Mouse (Mus musculus): ENCODE results near the gene Traf1. TPM values are rescaled to one million over a fixed set of nuclear protein-coding genes. Genes with fewer than 3 reads are reported as not detected.

Traf1 gene
- 2.5 TPM in 2 replicates for polyA plus RNA-seq (2015; fragmentation: Nextera tagmentation; extraction: Ambion mirVana)

DNA sequence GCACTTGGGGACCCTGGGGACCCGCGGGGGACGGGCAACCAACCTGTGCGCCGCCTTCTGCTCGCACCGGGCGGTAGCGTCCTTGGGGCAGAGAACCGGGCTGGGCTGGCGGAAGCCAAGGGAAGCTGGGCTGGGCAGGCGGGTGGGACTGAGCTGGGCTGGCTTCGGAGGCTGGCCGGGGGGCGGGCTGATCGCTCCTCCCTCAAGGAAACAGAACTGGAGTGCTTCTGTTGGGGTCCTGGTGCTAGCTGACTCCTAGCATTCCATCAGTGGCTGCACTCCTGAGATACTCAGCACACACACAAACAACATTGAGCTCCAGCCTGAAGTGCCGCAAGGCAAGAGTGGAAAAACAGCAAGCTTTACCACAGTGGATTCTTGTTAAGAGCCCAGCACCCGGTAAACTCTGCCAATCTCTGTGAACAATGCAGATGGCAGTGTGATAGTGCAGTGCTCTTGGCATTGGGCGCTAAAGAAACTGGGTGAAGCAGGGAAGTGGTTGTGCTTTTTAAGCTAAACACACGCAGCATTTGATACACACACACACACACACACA, at the start of gene Traf1:
Gene Traf1, minus strand, starts transcription at position 292 of the 556 bp plus-strand sequence.
- no peaks in the 10 kb centered on the region for H3K9me3 ChIP-seq
- H3K4me3 ChIP-seq (replicated peaks): peak within 1 kb of the TSS; percentile 23
- peaks cover 13% of the 10 kb centered on the region; the same call in 1 of the 2 replicates for H3K4me1 ChIP-seq (replicated peaks)
- H3K4me2 ChIP-seq (replicated peaks): peak within 1 kb of the TSS; percentile 84
- 14% methylated on average over 20 of the region's 20 CpGs for WGBS
- no peak within 1 kb of the TSS for H3K27ac ChIP-seq
- H3K27me3 ChIP-seq (replicated peaks): no peaks in the 10 kb centered on the region
- H3K9ac ChIP-seq: peak within 1 kb of the TSS; percentile 44
- no peaks in the 10 kb centered on the region for H3K36me3 ChIP-seq
- ATAC-seq: peak; percentile 71

DNA sequence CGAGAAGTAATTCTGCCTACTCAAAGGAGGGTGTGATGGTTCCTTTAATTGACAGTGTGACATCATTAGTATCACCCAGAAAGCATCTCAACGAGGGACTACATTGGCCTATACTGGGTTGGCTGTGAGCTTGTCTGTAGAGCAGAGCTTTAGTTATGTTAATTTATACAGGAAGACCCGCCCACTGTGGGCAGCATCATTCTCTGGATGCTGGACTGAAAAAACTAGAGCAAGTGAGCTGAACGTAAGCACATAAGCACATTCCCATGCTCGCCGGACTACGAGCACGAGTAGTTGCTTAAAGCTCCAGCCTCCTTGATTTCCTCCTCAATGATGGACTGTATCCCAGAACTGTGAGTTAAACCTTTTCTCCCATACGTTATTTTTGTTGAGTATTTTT, 37.4 kb upstream of the Traf1 start:
- H3K4me2 ChIP-seq (replicated peaks): no peak overlapping the region
- WGBS: 84% methylated on average over 9 of the region's 9 CpGs
- ATAC-seq: no peak
- no peak overlapping the region for H3K27ac ChIP-seq
- no peak overlapping the region for H3K9ac ChIP-seq
- no peaks in the 10 kb centered on the region for H3K36me3 ChIP-seq
- H3K4me1 ChIP-seq (replicated peaks): no peaks in the 10 kb centered on the region
- no peaks in the 10 kb centered on the region for H3K27me3 ChIP-seq (replicated peaks)
- no peaks in the 10 kb centered on the region for H3K9me3 ChIP-seq
- no peak overlapping the region for H3K4me3 ChIP-seq (replicated peaks)

DNA sequence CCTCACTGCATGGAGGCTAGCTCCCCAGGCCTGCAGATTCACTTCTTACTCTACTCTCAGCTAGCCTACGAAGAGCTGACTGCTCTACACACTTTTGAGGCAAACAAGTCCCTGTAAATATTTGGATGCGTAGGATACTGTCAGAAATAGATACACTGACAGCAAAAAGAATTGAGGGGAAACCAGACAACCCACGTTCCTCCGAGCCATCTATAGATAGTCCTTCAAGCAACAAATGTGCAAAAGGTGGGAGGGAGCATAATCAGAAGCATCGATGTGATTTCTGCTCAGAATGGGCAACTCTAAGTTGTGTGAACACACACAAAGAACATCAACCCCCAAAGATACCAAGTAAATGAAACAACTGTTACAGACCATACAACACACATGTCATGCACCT, 34.9 kb upstream of the Traf1 start:
- H3K4me3 ChIP-seq (replicated peaks): no peak overlapping the region
- H3K9ac ChIP-seq: no peak overlapping the region
- no peaks in the 10 kb centered on the region for H3K9me3 ChIP-seq
- H3K4me2 ChIP-seq (replicated peaks): no peak overlapping the region
- H3K27me3 ChIP-seq (replicated peaks): no peaks in the 10 kb centered on the region
- no peaks in the 10 kb centered on the region for H3K4me1 ChIP-seq (replicated peaks)
- WGBS: 85% methylated on average over 5 of the region's 5 CpGs
- no peak overlapping the region for H3K27ac ChIP-seq
- H3K36me3 ChIP-seq: no peaks in the 10 kb centered on the region
- ATAC-seq: no peak

DNA sequence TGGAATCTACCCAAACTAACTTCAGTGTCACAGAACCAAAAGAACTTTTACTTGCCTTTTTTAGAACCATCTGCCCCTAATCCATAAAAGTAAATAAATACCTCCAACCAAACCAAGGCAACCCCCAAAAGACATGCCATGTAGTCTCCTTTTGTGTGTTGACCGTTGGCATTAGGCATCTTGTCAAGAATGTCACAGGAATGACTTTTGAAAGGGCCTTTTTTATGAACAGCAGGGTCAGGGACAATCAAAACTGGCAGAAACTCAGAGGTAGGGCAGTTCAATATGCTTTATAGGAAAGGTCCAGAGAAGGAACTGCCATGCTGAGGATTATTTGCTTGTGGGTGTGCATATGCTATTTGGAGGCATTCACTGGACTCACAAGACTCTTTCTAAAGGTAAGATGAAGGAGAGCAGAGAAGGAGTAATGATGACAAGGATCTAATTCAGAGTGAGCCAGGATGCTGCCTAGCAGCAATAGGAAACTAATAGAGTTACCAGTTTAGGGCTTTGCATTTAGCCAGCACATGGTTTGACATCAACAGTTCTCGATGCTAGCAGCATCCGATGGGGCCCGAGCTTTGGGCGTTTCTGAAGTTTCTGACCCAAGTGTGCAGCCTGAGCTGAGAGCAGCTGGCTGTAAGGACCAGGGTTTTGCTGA, 32.3 kb upstream of the Traf1 start:
- Histone ChIP-seq H3K36me3 (no peaks in the 10 kb centered on the region), H3K9me3 (no peaks in the 10 kb centered on the region), H3K27me3 (replicated peaks) (no peaks in the 10 kb centered on the region), H3K4me2 (replicated peaks) (no peak overlapping the region), H3K27ac (no peak overlapping the region), H3K4me3 (replicated peaks) (no peak overlapping the region), H3K4me1 (replicated peaks) (no peaks in the 10 kb centered on the region), H3K9ac (no peak overlapping the region)
- ATAC-seq: no peak
- WGBS: 79% methylated on average over 5 of the region's 5 CpGs

DNA sequence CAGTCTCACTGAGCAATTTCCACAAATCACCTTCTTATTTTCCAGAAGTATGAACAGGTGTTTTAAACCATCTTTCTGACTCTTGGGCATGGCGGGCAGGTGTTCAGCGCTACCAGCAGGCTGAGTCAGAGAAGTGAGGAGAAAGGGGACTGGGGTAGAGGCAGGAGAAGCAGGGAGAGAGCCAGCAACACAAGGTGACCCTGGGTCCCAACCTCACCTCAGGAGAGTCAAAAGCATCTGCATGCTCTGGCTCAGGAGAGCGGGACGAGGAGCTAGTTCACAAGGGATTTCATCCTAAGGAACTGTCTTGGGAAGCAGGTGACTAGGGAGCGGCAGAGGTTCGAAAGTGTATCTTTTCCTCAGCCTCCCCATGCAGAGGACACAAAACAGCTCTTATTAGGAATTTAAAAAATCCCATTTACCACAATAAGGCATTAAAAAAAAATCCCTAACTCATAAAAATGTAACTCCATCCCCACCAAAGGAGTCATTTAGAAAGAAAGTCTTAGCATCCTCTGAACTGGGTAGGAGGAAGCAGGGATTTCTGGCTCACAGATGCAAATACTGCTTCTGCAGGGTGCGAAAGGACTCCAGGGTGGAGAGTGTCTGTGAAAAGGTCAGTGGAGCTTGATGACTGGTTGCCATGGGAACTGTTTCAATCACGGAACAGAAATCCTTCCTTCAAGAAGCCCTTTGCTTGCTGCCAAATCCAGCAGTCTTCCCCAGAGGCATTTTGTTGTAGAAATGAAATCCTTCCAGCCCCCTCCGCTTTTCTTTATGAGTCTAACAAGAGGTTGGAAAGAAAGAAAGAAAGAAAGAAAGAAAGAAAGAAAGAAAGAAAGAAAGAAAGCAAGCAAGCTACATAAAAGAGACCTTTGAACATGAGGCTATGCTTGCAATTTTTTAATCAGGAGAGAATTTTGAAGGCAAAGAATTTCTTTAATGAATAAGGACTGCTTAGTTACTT, 31.4 kb upstream of the Traf1 start:
- Histone ChIP-seq H3K9me3 (no peaks in the 10 kb centered on the region), H3K27me3 (replicated peaks) (no peaks in the 10 kb centered on the region), H3K4me3 (replicated peaks) (no peak overlapping the region), H3K36me3 (no peaks in the 10 kb centered on the region), H3K4me2 (replicated peaks) (no peak overlapping the region), H3K4me1 (replicated peaks) (no peaks in the 10 kb centered on the region), H3K27ac (no peak overlapping the region), H3K9ac (no peak overlapping the region)
- ATAC-seq: no peak
- WGBS: 31% methylated on average over 9 of the region's 9 CpGs

DNA sequence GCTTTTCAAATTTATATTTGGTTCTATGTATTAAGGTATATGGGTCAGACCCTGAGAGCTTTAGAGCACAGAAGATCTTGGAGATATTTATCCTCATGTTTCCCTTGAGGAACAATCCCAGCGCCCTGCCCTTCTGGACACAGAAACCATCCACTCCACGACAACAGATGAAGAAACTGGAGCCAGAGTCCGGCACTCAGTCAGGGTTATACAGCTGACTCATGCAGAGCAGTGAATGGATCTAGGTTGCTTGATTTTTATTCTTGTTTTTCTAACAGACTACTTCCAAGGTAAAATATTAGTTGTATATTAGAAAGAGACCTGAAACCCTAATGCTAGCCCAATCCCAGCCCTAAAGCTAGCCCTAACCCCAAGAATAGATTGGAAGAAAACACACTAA, 30.4 kb upstream of the Traf1 start:
- no peak for ATAC-seq
- Histone ChIP-seq H3K4me1 (replicated peaks) (no peaks in the 10 kb centered on the region), H3K4me3 (replicated peaks) (no peak overlapping the region), H3K9ac (no peak overlapping the region), H3K27ac (no peak overlapping the region), H3K27me3 (replicated peaks) (no peaks in the 10 kb centered on the region), H3K9me3 (no peaks in the 10 kb centered on the region), H3K36me3 (no peaks in the 10 kb centered on the region), H3K4me2 (replicated peaks) (no peak overlapping the region)
- WGBS: 84% methylated on average over 3 of the region's 3 CpGs

DNA sequence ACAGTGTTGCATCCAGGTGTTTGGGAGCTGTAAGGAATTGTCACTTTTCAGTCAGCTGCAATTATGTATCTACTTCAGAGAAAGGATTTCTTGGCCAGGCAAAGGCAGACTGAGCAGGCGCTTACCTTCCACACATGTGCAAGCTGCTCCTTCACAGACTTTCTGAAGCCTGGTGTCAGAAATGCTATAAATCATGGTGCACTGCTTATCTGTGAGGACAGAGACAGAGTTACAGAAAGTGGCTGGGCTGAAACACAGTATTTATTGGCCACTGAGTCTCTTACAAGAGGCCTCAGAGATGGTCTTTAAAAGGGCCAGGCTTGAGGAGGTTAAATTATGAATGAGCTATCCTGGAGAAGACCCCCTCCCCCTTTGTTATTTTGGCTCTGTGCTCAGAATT, 28.2 kb upstream of the Traf1 start:
- Histone ChIP-seq H3K36me3 (no peaks in the 10 kb centered on the region), H3K9me3 (no peaks in the 10 kb centered on the region), H3K4me1 (replicated peaks) (no peaks in the 10 kb centered on the region), H3K9ac (no peak overlapping the region), H3K4me3 (replicated peaks) (no peak overlapping the region), H3K4me2 (replicated peaks) (no peak overlapping the region), H3K27me3 (replicated peaks) (no peaks in the 10 kb centered on the region), H3K27ac (no peak overlapping the region)
- peak; percentile 33; the same call in 1 of the 2 replicates for ATAC-seq
- 40% methylated on average over 1 of the region's 1 CpGs for WGBS

DNA sequence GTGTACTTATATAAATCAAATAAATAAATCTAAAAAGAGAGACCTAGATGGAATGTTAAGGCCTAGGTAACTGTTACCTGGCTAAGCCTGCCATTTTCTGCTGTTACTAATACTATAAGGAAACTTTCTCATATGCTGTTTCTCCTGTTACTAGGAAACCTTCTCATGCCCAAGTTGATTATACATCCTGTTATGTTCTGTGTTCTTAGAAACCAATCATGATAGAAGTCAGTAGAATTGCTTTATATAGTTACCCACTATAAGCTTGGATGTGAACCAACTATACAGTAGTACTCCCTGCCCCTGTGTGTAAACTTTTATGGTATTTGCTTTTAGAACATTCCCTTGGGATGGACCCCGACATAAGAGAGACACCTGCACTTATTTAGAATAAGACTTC, 26.0 kb upstream of the Traf1 start:
- WGBS: 32% methylated on average over 1 of the region's 1 CpGs
- Histone ChIP-seq H3K4me3 (replicated peaks) (no peak overlapping the region), H3K4me2 (replicated peaks) (no peak overlapping the region), H3K27ac (no peak overlapping the region), H3K9ac (no peak overlapping the region), H3K27me3 (replicated peaks) (no peaks in the 10 kb centered on the region), H3K4me1 (replicated peaks) (0 out of 2 replicates have a peak, but pooled peaks cover under 1% of the 10 kb centered on the region), H3K9me3 (no peaks in the 10 kb centered on the region), H3K36me3 (no peaks in the 10 kb centered on the region)
- no peak for ATAC-seq

DNA sequence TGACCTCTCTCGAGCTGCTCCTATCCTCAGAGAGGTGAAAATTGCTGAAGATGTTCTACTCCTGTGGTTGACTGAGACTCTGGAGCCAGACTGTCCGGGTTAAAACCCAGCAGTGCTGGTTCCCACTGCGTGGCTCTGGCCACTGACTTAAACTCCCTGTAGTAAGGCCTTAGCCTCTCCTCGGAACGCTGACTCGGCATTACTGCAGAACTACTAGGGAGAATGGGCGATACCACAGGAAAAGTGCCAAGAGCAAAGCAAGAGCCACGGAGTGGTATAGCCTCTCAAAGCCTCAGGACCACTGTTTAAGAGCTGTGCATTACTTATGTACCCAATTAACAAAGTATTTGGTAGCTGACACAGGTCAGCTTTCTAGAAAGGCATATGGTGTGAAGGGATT, 23.3 kb upstream of the Traf1 start:
- ATAC-seq: no peak
- WGBS: 82% methylated on average over 8 of the region's 8 CpGs
- H3K4me3 ChIP-seq (replicated peaks): no peak overlapping the region
- peaks cover 7% of the 10 kb centered on the region; the same call in 1 of the 2 replicates for H3K4me1 ChIP-seq (replicated peaks)
- no peaks in the 10 kb centered on the region for H3K36me3 ChIP-seq
- no peak overlapping the region for H3K4me2 ChIP-seq (replicated peaks)
- no peaks in the 10 kb centered on the region for H3K27me3 ChIP-seq (replicated peaks)
- H3K9me3 ChIP-seq: no peaks in the 10 kb centered on the region
- H3K9ac ChIP-seq: no peak overlapping the region
- H3K27ac ChIP-seq: no peak overlapping the region

DNA sequence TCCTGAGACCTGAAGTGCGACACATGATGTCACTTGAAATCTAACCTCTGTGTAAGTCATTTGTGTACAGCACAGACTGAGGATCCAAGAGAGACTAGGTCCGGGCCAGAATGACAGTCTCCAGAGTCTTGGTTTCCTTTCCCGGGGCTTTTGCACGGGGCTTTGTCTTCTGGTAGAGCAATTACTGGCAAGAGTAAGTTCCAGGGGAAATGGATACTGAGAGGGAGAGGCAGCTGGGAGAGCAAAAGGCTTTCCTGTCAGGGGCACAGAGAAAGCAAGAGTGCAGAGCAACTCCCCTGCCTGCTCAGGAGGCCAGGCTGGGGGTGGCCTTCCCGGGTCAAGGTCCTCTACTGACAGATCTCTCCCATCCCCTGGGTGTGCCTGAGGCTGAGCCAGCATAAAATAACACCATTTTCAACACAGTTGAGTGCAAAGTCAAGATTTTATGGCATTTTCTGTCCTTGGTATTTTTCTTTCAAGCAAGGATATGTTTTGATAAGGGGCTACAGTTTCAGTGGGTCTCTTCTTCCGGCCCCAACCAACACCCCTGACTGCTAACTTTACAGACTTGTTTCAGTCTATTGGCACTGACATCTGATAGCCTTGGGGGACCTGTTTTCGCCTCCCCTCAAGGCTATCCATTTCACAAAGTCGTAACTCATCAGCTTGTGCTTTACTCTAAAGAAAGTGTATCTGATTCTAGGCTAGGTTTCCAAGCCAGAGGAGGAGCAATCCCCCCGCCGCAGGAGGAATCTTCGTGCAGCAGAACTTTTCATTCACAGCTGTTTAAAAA, 21.5 kb upstream of the Traf1 start:
- H3K9ac ChIP-seq: no peak overlapping the region
- H3K4me3 ChIP-seq (replicated peaks): no peak overlapping the region
- H3K9me3 ChIP-seq: no peaks in the 10 kb centered on the region
- H3K27ac ChIP-seq: peak overlapping the region; percentile 84
- peak; percentile 96 for ATAC-seq
- no peaks in the 10 kb centered on the region for H3K36me3 ChIP-seq
- no peaks in the 10 kb centered on the region for H3K27me3 ChIP-seq (replicated peaks)
- WGBS: 38% methylated on average over 11 of the region's 11 CpGs
- H3K4me2 ChIP-seq (replicated peaks): peak overlapping the region; percentile 14; the same call in 1 of the 2 replicates
- H3K4me1 ChIP-seq (replicated peaks): peaks cover 7% of the 10 kb centered on the region; the same call in 1 of the 2 replicates

DNA sequence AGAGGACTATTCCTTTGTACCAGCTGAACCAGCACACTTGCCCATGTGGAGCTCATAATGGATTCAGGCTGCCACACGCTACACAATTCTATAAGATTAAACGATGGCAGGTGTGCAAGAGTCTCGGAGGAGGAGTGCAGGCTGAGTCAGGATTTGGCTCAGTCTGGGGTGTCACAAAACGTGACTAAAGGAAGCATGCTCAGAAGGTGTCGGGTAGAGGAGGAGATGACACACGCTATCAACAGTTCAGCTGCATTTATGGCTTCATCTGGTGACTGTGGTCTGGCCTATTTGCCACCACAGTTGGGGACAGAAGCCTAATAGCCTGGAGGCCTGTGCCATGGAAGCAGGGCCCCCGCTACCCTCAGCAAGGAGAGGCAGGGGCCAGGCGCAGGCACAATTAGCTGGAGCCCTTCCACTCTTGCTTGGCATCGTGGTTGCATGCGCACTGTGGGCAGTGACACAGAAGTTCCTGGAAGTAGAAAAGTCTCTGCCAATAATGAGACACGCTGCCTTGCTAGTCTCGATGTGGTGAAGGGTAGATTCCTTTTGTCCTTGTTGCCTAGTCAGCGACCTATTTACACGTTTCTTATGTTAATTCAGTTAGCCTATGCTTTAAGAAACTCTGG, 20.6 kb upstream of the Traf1 start:
- Histone ChIP-seq H3K36me3 (no peaks in the 10 kb centered on the region), H3K4me3 (replicated peaks) (no peak overlapping the region), H3K27ac (peak overlapping the region; percentile 84), H3K4me1 (replicated peaks) (peaks cover 7% of the 10 kb centered on the region; the same call in 1 of the 2 replicates), H3K4me2 (replicated peaks) (0 out of 2 replicates have a peak overlapping the region, but pooled peaks have one; percentile 2), H3K9me3 (no peaks in the 10 kb centered on the region), H3K9ac (no peak overlapping the region), H3K27me3 (replicated peaks) (no peaks in the 10 kb centered on the region)
- 72% methylated on average over 14 of the region's 14 CpGs for WGBS
- ATAC-seq: no peak

Measured in intestine, embryonic 15.5 days (tissue).